Mouse (Mus musculus) layer of hippocampus, adult 18-20 months (tissue): ENCODE results near the gene 3110082I17Rik. TPM values are rescaled to one million over a fixed set of nuclear protein-coding genes. Genes with fewer than 3 reads are reported as not detected.

Experiments used
- DNase-seq, 2 experiments: peaks; one replicate each; pipeline ENCODE4 v3.0.0; 2022; ENCODE audit warnings: low spot score in 2 of 2
- total RNA-seq, 2 experiments: library from RNA; stranded (reverse); gene quantifications; 2 replicates each; pipeline ENCODE4 v1.2.3; 2021

The 3110082I17Rik gene
- total RNA-seq, 2 experiments from 2014 or later = 14.6 to 15.7 TPM

DNA sequence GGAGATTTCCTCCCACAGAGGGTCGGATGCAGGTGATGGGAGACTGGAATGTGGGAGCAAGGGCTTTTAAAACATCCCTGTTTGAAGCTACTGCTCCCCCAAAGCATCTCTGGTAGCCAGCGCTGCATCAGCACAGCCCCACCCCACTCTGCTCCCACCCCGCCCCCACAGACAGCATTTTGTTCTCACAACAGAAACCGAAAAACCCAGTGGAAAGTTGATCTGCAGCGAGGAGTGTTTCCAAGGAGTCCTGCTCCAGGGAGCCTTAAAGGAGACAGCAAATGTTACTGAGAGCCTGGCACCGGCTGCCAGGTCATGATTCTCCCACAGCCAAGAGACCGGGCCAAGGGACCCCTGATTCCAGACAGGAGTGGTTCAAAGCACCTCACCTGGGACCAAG lies 129.6 kb downstream of the 3110082I17Rik start:
- DNase-seq = peak in 1 of 2 experiments; percentile 47

DNA sequence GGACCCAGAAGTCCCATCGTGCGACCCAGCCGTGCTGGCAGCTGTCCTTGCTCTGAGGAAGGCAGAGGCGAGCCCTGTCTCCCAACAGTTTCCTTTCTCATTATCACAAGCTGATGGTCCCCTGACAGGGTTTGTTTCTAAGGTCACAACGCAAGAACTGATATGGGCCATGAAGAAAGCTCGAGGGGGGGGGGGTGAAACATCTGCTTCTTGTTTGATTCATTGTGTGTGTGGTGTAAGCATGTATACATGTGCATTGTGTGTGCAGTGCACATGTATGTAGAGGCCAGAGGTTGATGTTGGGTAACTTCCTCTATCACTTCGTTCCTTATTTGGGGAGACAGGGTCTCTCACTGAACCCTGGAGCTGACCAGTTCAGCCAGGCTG lies 132.7 kb downstream of the 3110082I17Rik start:
- no peak for DNase-seq

- DNase-seq = no peak
Measured at GRCm38 (mm10) chr5:139326986-139327633, 133.2 kb downstream of the 3110082I17Rik start.

DNA sequence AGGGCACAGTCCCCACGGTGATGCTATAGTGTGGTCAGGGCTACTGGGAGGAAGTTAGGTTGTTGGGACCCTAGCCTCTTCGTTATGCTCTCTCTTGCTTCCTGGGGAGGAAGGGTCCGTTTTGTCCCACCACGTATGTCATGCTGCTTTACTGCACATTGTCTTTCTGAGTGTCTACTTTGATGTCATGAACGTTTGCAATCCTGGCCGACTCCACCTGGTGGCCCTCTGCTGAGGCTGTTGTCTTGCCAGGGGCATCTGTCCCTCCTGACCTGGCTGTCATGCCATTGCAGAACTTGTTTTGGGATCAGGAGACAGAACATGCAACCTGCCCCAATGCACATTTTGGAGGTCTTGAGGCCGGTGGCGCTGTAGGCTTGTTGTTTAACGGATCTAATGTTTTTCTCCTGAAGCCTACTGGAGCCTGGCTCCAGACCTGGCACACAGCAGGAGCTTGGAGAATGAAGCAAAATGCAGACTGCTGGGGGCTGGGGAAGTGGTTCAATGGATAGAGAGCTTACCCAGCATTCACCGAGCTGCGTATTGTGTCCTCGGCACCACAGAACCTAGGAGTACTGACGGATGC lies 134.1 kb downstream of the 3110082I17Rik start:
- no peak for DNase-seq

DNA sequence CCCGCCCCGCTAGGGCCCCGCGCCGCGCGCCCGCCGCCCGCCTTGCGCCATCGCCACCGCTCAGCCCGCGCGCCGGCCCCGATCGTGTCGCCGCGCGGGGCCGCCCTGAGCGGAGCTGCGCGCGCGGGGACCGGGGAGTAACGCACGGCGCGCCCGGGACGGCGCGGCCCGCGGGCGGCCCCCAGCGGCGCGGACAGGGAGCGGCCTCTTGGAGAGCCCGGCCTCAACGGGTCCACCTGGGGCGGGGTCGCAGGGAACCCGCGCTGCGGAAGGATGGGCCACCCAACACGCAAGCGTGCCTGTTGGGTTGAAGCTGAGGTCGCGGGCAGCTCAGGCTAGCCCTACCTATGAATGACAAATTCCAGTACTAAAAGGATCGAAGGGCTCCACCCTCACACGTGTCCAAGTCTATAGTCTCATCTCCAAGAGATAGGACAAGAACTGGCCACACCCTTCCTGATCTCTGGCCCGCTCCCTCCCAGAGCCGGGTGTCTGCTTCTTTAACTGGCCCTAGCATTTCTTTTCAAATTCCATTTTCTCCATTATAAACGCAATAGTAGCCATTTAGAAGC lies 134.8 kb downstream of the 3110082I17Rik start, which contains the start of gene Adap1:
TSS of gene Adap1 (minus strand) at position 228 of the 572 bp plus-strand sequence.
- peak in 1 of 2 experiments; percentile 77 for DNase-seq

GRCm38 (mm10) chr5:139324691-139325394 lies 135.5 kb downstream of the 3110082I17Rik start:
- peak in 1 of 2 experiments; percentile 57 for DNase-seq

DNA sequence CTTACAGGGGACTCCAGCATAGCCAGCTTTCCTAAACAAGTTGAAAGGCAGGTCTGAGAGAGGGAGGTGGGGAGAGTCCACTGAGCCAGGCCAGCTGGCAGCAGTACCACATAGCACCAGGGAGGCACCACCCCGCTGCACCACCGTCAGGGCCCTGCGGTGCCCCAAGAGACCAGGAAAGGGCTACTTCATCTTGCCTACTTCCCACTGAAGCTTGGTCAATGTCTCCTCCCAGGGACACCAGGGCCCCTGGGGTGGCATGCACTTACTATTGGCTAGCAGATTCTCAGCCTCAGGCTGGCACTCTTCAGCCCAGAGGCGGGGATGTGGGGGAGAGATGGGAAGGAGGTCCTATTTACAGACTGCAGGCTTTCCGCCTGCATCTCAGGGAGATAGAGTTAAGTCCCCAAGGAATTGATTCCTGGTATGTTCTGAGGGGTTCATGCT lies 136.3 kb downstream of the 3110082I17Rik start:
- peak in 1 of 2 experiments; percentile 40 for DNase-seq

GRCm38 (mm10) chr5:139323260-139323924 lies 136.9 kb downstream of the 3110082I17Rik start:
- DNase-seq = peak in 1 of 2 experiments; percentile 51

DNA sequence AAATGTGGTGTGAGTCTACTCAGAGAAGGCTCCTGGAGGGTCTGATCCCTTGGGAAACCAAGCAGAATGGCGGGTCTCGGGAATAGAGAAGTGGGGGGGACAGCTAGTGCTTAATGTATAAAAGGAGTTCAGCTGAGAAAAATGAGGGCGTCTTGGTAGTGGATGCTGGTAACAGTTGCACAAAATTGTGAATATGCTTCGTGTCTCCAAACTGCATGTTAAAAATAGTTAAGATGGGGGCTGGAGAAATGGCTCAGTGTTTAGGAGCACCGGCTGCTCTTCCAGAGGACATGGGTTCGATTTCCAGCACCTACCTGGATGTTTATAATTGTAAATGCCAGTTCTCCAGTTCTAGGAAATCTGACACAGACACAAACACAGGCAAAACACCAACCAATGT lies 139.0 kb downstream of the 3110082I17Rik start:
- no peak for DNase-seq

- DNase-seq = no peak
Measured at GRCm38 (mm10) chr5:139320424-139320823, 139.9 kb downstream of the 3110082I17Rik start.

DNA sequence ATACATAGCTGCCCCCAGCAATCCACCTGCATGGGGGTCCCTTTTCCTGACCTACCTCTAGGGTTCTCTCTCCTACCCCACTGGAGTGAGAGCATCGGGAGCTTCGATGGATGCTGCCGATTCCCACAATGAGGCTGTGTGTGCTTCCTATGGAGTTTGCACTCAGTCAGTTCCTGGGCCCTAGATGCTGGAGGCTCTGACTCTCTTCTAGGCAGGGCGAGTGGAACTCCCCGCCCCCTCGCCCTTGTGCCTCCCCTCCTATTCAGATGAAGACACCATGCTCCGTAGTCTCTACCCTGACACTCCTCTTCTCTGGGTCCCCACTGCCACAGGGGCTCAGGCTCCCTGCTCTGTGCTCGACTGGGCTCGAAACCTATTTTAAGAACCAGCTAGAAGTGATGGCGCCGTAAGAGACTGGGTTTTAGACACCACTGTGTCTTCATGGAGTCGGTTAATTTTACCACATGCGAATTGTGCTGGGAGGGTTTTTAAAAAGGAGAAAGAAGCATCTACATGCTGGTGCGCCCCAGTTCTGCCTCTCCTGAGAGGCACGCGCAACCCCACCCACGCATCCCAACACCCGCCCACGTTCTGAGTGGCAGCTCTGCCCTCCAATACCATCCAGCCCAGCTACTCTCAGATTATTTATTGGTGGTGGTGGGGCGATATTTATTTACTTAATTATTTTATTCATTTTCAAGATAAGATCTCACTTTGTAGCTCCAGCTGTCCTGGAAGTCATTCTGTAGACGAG lies 142.4 kb downstream of the 3110082I17Rik start:
- peak in 1 of 2 experiments; percentile 81 for DNase-seq

DNA sequence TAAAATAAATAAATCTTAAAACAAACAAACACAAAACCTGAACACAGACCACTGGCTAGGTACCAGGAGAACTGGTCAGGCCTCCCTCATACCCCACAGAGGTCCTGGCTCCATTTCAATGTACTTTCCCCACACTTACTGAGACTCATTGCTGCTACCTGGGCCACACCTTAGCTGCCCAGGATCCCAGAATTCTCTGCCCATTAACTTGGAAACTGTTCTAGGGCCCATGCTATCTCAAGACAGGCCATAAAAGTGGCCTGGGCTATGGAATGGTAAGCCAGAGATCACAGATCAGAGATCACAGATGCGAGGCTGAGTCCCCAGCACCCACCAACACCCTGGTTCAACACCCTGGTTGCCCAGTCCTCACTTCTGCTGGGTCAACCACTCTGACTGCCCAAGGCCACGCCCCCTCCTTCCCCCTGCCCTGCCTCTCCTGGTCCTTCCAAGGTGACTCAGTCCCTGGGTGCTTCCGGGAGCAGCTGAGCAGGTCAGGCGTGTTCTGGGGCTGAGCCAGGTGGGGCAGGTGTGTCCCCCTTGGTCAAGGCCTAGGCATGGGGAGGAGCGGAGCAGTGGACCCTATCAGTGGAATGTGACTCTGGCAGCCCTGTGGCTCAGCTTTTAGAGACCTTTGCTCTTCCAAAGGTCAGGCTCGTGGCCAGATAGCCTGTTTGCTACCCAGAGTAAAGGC lies 143.2 kb downstream of the 3110082I17Rik start:
- DNase-seq = no peak

- no peak for DNase-seq
Measured at GRCm38 (mm10) chr5:139314941-139315642, 145.2 kb downstream of the 3110082I17Rik start.

DNA sequence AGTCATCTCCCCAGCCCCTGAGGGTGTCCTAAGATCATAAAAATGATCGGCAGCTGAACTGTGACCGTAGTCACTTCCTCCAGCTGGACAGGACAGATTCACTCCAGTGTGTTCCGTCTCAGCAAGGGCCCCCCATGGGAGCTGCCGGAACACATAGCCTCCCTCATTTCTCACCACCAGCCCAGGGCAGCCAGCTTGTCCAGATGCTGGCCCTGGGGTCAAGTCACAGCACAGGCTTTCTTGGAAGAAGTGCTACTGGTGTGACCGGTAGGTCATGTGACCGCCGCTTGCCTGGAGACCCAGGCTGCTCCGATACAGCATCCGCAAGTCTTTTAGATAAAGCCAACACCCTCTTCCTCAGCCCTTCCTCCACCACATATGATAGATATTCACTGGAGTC lies 146.8 kb downstream of the 3110082I17Rik start:
- no peak for DNase-seq

DNA sequence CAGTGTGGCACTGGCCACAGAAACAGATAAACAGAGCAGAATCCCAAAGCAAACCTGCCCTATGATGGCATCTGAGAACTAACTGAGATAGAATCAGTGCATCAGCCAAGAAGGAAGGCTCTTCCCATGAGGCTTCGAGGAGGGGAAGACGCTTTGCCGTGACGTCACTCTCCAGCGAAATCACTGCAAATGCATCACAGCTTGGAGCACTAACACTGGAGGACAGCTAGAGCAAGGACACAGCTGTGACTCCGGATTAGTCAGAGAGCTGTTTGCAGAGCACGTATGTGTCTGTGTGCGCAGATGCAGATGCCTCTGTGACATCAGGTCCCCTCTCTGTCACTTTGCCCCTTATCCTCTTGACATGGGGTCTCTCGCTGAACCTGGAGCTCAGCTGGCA lies 148.5 kb downstream of the 3110082I17Rik start:
- peak in 1 of 2 experiments; percentile 35 for DNase-seq

DNA sequence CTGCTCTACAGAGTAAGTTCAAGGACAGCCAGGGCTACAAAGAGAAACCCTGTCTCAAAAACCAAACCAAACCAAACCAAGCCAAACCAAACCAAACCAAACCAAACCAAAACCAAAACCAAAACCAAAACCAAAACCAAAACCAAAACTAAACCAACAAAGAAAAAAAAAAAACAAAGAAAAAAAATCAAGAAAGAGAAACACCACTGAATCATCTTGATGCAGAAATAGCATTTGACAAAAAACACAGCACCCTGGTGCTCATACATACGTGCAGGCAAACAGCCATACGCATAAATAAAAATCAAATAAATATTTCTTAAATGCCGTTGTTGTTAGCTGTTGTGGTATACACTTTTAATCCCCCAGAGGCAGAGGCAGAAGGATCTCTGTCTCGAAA lies 149.8 kb downstream of the 3110082I17Rik start:
- DNase-seq = no peak

DNA sequence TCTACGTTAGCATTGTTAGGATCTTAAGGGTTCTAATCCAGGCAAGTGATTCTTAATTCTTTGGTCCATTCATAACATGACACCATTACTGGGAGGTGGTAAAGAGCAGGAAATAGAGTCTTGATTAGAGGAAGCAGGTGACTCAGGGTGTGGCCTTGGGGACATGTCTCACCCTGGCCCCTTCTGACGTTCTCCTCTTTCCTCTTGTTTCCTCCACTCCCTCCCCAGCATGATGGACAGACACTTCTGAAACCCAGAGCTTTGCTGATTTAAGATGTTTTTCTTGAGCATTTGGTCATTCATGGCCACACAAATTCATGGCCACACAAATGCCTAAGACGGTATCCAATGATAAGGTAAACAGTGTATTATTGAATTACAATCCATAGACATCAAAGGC lies 150.4 kb downstream of the 3110082I17Rik start:
- DNase-seq = no peak
